Mouse (Mus musculus): ENCODE results near the gene Zfp3. TPM values are rescaled to one million over a fixed set of nuclear protein-coding genes. Genes with fewer than 3 reads are reported as not detected.

Zfp3 gene
- polyA plus RNA-seq, 1 experiment: 0.72 TPM

DNA sequence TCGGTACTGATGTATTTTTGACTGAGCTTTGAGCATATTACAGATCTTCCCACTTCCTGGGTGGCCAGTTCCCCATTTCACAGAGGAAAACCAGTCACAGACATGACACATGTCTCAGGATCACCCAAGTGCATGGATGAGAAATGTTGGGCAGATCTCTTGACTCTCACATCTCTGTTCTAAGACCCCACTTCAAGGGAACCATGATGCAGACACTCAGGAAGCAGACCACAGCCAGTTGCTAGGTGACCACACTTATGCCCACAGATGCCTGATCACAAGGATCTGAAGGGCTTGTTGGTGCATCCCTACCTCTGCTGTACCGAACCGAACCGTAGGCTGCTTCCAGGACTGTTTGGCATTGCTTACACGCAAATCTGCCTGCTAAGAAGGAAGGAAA is 27.7 kb downstream of the Zfp3 start:
- Histone ChIP-seq H3K36me3 (ENCODE audit: control insufficient read depth, insufficient read depth, low read length) (no peaks in the 10 kb centered on the region), H3K27me3 (ENCODE audit: control insufficient read depth, insufficient read depth, low read length) (no peaks in the 10 kb centered on the region), H3K4me3 (ENCODE audit: low read depth, low read length) (no peak overlapping the region), H3K27ac (ENCODE audit: insufficient read depth, low read depth, low read length) (no peak overlapping the region), H3K4me1 (ENCODE audit: control insufficient read depth, insufficient read depth, insufficient read length, low read length) (no peaks in the 10 kb centered on the region; the same call in 1 of the 2 replicates)
- WGBS: 58% methylated on average over 5 of the region's 5 CpGs
- TF ChIP-seq POLR2A (IDR thresholded peaks at IDR 0.05; ENCODE audit: low read depth, low read length): no peak
- no peak for TF ChIP-seq CTCF (IDR thresholded peaks at IDR 0.05; ENCODE audit: extremely low read depth, insufficient read length, insufficient replicate concordance, low read depth, low read length)

DNA sequence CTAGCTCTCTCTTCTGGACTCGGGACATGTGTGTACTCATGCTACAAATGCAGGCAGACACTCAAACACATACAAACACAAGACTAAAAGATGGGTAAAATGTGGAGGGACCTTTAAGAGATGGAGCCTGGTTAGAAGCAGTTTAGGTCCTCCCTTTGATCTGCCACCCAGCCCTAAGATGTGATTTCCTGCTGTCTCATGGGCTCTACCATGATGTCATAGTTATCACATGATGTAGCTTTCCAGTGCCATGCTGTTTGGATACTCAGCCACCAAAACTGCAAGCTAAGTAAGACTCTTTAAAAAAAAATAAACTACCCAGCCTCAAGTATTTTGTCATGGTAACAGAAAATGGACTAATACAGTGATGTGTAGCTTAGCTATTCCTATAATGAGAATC is 28.4 kb downstream of the Zfp3 start:
- no peaks in the 10 kb centered on the region for H3K27me3 ChIP-seq (ENCODE audit: control insufficient read depth, insufficient read depth, low read length)
- TF ChIP-seq CTCF (IDR thresholded peaks at IDR 0.05; ENCODE audit: extremely low read depth, insufficient read length, insufficient replicate concordance, low read depth, low read length) (no peak), POLR2A (IDR thresholded peaks at IDR 0.05; ENCODE audit: low read depth, low read length) (no peak)
- H3K27ac ChIP-seq (ENCODE audit: insufficient read depth, low read depth, low read length): no peak overlapping the region
- no peaks in the 10 kb centered on the region for H3K36me3 ChIP-seq (ENCODE audit: control insufficient read depth, insufficient read depth, low read length)
- H3K4me1 ChIP-seq (ENCODE audit: control insufficient read depth, insufficient read depth, insufficient read length, low read length): no peaks in the 10 kb centered on the region; the same call in 1 of the 2 replicates
- 81% methylated on average over 1 of the region's 1 CpGs for WGBS
- no peak overlapping the region for H3K4me3 ChIP-seq (ENCODE audit: low read depth, low read length)

GRCm38 (mm10) chr11:70802208-70802864 is 38.3 kb downstream of the Zfp3 start:
- no peak overlapping the region for H3K27ac ChIP-seq (ENCODE audit: insufficient read depth, low read depth, low read length)
- peaks cover 2% of the 10 kb centered on the region; the same call in 1 of the 2 replicates for H3K4me1 ChIP-seq (ENCODE audit: control insufficient read depth, insufficient read depth, insufficient read length, low read length)
- 92% methylated on average over 2 of the region's 2 CpGs for WGBS
- H3K27me3 ChIP-seq (ENCODE audit: control insufficient read depth, insufficient read depth, low read length): no peaks in the 10 kb centered on the region
- no peak overlapping the region for H3K4me3 ChIP-seq (ENCODE audit: low read depth, low read length)
- no peaks in the 10 kb centered on the region for H3K36me3 ChIP-seq (ENCODE audit: control insufficient read depth, insufficient read depth, low read length)
- no peak for TF ChIP-seq CTCF (IDR thresholded peaks at IDR 0.05; ENCODE audit: extremely low read depth, insufficient read length, insufficient replicate concordance, low read depth, low read length)
- no peak for TF ChIP-seq POLR2A (IDR thresholded peaks at IDR 0.05; ENCODE audit: low read depth, low read length)

- H3K27me3 ChIP-seq (ENCODE audit: control insufficient read depth, insufficient read depth, low read length): no peaks in the 10 kb centered on the region
- no peaks in the 10 kb centered on the region for H3K36me3 ChIP-seq (ENCODE audit: control insufficient read depth, insufficient read depth, low read length)
- TF ChIP-seq CTCF (IDR thresholded peaks at IDR 0.05; ENCODE audit: extremely low read depth, insufficient read length, insufficient replicate concordance, low read depth, low read length): no peak
- no peak for TF ChIP-seq POLR2A (IDR thresholded peaks at IDR 0.05; ENCODE audit: low read depth, low read length)
- H3K4me1 ChIP-seq (ENCODE audit: control insufficient read depth, insufficient read depth, insufficient read length, low read length): peaks cover 2% of the 10 kb centered on the region; the same call in 1 of the 2 replicates
- H3K27ac ChIP-seq (ENCODE audit: insufficient read depth, low read depth, low read length): no peak overlapping the region
- 62% methylated on average over 2 of the region's 2 CpGs for WGBS
- no peak overlapping the region for H3K4me3 ChIP-seq (ENCODE audit: low read depth, low read length)
These were observed 38.9 kb downstream of the Zfp3 start for GRCm38 (mm10) chr11:70802865-70803261.

- TF ChIP-seq POLR2A (IDR thresholded peaks at IDR 0.05; ENCODE audit: low read depth, low read length): no peak
- no peaks in the 10 kb centered on the region for H3K36me3 ChIP-seq (ENCODE audit: control insufficient read depth, insufficient read depth, low read length)
- 0 out of 2 replicates have a peak overlapping the region, but pooled peaks have one; percentile 31 for H3K27ac ChIP-seq (ENCODE audit: insufficient read depth, low read depth, low read length)
- 65% methylated on average over 6 of the region's 6 CpGs for WGBS
- H3K27me3 ChIP-seq (ENCODE audit: control insufficient read depth, insufficient read depth, low read length): no peaks in the 10 kb centered on the region
- peaks cover 2% of the 10 kb centered on the region; the same call in 1 of the 2 replicates for H3K4me1 ChIP-seq (ENCODE audit: control insufficient read depth, insufficient read depth, insufficient read length, low read length)
- H3K4me3 ChIP-seq (ENCODE audit: low read depth, low read length): no peak overlapping the region
These were observed 39.7 kb downstream of the Zfp3 start for GRCm38 (mm10) chr11:70803711-70804200.

DNA sequence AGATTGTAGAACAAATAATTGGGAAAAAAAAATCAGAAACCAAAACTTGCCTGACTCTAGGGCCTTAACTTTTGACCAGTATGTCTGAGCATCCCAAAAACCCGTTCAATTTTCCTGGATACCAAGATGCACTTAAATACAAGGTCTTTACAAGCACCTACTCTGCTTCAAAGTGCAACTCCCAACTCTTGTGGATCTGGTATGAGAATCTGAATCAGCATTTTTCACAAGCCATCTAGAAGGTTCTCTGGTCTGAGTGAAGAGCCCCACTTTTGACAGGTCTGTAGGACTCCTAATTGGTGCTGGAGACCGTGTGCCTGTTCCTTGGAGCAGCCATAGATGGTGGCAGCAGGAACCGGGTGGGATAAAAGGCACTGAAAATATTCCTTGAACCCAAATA is 40.4 kb downstream of the Zfp3 start:
- WGBS: 76% methylated on average over 3 of the region's 3 CpGs
- Histone ChIP-seq H3K27ac (ENCODE audit: insufficient read depth, low read depth, low read length) (peak overlapping the region; percentile 81), H3K4me1 (ENCODE audit: control insufficient read depth, insufficient read depth, insufficient read length, low read length) (peaks cover 2% of the 10 kb centered on the region; the same call in 1 of the 2 replicates), H3K4me3 (ENCODE audit: low read depth, low read length) (no peak overlapping the region), H3K27me3 (ENCODE audit: control insufficient read depth, insufficient read depth, low read length) (no peaks in the 10 kb centered on the region), H3K36me3 (ENCODE audit: control insufficient read depth, insufficient read depth, low read length) (no peaks in the 10 kb centered on the region)
- TF ChIP-seq POLR2A (IDR thresholded peaks at IDR 0.05; ENCODE audit: low read depth, low read length) (no peak), CTCF (IDR thresholded peaks at IDR 0.05; ENCODE audit: extremely low read depth, insufficient read length, insufficient replicate concordance, low read depth, low read length) (no peak)

DNA sequence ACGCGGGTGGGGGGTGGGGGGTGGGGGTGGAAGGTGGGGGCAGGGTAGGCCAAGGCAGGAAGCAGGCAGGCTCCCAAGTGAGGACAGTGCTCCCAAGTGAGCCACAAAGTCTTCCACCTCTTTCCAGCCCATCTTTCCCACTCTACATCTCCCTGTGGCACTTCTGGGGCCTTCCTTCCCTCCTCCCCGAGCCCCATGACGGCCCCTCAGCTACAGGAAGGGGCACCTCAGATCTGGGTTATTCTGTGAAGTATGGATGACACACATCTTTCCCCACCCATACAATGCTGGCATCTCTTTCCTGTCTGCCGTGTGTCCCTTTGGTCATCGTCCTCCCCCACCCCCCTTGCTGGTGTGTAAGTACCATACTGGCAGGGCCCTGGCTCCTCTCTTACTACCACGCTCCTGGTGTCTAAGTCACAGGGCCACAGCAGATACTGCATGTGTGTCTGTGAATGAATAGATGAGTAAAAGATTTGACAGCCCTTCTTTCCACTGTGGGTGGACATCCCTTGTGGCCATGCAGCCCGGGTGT is 41.7 kb downstream of the Zfp3 start:
- Histone ChIP-seq H3K4me3 (ENCODE audit: low read depth, low read length) (no peak overlapping the region), H3K27me3 (ENCODE audit: control insufficient read depth, insufficient read depth, low read length) (no peaks in the 10 kb centered on the region), H3K27ac (ENCODE audit: insufficient read depth, low read depth, low read length) (peak overlapping the region; percentile 68), H3K4me1 (ENCODE audit: control insufficient read depth, insufficient read depth, insufficient read length, low read length) (peaks cover 2% of the 10 kb centered on the region; the same call in 1 of the 2 replicates), H3K36me3 (ENCODE audit: control insufficient read depth, insufficient read depth, low read length) (no peaks in the 10 kb centered on the region)
- TF ChIP-seq POLR2A (IDR thresholded peaks at IDR 0.05; ENCODE audit: low read depth, low read length): no peak
- WGBS: 67% methylated on average over 8 of the region's 8 CpGs

All from small intestine, adult 2 months (tissue).